Mouse (Mus musculus): ENCODE results near the gene Mical2.

GRCm38 (mm10) chr7:112224854-112225253, 802 bp upstream of the Mical2 start:
- TF ChIP-seq POLR2A (IDR thresholded peaks at IDR 0.05; ENCODE audit: borderline replicate concordance, extremely low read depth, low read depth, low read length) (no peak), CTCF (IDR thresholded peaks at IDR 0.05; ENCODE audit: insufficient read depth, low read length) (no peak)

Data from lung, adult 2 months (tissue).